Mouse (Mus musculus): ENCODE measurements around the gene Pick1.
"Not testable (repeated sequence)": the region's sequence is repeated elsewhere in the genome, so short reads cannot be mapped to it uniquely, and the experiment has no call there.

The Pick1 gene

GRCm38 (mm10) chr15:79225780-79226179 is 3.2 kb upstream of the Pick1 start:
- DNase-seq (ENCODE audit: low spot score) = not testable (repeated sequence)

DNA sequence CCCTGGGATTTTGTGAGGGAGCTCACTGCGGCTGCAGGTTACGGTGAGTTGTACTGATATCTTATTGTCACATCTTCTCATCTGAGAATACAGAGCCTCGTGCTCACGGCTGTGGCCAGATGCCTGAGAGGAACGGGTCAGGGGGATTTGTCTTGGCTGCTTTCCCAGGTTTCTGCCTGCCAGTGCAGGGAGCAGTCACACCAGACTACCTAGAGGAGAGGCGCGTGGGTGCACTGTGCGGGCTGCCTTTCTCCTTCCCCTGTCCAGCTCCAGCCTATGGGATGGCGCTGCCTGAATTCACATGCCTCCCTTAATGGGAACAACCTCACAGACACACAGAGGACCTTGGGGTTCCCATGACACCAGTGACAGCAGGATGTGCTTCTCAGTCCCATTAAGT is 6.3 kb downstream of the Pick1 start:
- no peak for DNase-seq (ENCODE audit: low spot score)

- no peak for DNase-seq (ENCODE audit: low spot score)
Measured at GRCm38 (mm10) chr15:79238036-79238435, 9.1 kb downstream of the Pick1 start.

DNA sequence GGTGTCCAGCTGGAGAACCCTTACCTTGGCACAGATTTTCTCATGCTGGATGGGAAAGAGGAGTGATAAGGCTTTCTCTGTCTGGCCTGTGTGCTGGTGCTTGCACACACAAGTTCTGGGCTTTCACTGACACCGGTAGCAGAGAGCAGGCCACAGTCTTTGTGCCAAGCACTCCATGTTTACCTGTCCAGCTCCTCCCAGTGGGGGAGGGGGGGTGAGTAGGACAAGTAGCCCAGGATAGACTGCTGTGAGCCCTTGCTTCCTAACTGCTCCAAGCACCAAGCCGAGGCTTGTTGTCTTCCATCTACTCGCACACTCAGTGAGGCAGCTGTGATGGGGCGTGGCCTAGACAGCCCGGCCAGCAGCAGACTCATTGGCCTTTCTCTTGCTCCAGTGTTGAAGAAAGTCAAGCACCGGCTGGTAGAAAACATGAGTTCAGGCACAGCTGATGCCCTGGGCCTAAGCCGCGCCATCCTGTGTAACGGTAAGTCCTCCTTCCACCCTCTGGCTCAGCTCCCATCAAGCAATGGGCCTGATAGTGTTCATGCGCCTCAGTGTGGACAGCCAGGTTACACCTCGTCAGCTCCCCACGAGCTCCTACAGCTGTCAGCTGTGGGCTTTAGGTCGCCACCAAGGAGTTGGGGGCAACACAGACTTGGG is 13.7 kb downstream of the Pick1 start:
- DNase-seq (ENCODE audit: low spot score) = no peak

DNA sequence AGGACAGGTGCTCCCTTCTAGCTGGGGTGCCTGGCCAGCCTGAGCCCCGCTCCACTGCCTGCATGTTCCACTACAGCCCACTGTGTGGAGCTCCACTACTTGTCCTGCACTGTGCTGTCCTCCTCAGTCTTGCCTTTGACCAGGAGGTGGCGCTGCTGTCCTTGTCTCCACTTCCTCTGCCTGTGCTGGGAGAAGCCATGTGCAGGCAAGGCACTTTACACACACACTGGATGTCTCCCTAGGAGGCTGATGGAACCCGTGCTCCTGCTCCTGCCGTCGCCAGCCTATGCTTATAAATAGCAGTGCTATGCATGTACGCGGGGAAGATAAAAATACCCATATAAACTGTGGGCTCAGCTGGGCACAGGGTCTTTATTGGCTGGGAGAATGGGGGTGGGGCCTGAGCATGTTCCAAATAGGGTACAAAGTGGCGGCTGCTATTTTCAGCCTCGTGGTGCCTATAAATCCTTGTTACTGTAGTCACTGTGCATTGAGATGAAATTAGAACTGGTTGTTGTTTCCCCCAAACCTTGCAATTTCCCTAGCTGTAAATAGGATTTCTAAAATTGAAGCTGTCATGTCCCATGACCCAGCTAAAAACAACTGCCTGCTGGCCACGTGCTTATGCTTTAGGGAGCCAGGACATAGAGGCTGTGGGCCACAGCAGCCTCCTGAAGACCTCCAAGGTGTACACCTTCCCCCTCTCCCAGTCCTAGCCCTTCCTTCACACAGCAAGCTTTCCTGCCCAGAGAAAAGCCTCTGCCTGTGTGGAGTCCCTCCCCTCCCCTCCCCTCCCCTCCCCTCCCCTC is 14.5 kb downstream of the Pick1 start:
- DNase-seq (ENCODE audit: low spot score) = peak; percentile 83

GRCm38 (mm10) chr15:79244071-79244893 is 15.3 kb downstream of the Pick1 start:
- no peak for DNase-seq (ENCODE audit: low spot score)

- DNase-seq (ENCODE audit: low spot score) = no peak
Measured at GRCm38 (mm10) chr15:79245321-79245720, 16.3 kb downstream of the Pick1 start.

- DNase-seq (ENCODE audit: low spot score) = no peak
Measured at GRCm38 (mm10) chr15:79250236-79250635, 21.3 kb downstream of the Pick1 start.

GRCm38 (mm10) chr15:79251168-79251567 is 22.2 kb downstream of the Pick1 start:
- DNase-seq (ENCODE audit: low spot score) = no peak

- no peak for DNase-seq (ENCODE audit: low spot score)
Measured at GRCm38 (mm10) chr15:79251781-79252491, 23.0 kb downstream of the Pick1 start.

- DNase-seq (ENCODE audit: low spot score) = no peak
Measured at GRCm38 (mm10) chr15:79252580-79252979, 23.6 kb downstream of the Pick1 start.

DNA sequence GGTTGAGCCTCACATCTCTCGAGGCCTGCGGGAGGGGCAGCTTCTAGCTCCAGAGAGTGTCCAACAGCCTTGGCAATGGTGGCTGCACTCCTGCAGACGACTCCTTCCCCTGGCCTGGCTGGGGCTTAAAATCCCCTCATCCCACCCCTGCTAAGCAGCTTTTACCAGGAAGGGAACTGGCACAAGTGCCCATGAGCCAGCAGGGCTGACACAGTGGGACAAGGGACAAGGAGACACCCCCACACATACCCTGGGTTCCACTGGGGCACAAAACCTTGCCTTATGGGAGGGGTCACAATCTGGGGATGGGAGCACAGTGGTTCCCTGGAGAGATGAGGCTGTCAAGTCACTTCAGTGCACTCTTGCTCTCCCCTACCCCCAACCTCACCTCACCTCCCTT is 25.7 kb downstream of the Pick1 start, which contains the start of gene Slc16a8:
Gene Slc16a8 (minus strand): TSS at position 101 of the 400 bp plus-strand sequence.
- DNase-seq (ENCODE audit: low spot score) = no peak

DNA sequence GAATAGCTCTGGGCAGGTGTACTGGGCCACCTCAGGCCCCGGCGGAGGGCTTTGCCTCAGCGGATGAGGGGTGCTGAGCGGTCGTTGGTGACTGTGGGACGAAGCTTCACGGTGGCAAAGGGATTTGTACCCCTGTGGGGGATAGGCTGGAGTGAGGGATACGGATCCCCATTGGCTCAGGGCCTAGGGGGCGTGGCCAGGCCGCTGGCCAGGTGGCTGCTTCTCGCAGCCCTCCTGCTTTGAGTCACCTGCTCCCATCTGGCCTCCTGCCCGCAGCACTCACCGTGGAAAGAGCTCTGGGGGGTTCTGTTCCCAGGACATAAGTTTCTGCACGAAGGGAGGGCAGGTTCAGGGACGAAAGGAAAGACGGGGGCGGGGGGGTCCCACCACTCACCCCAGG is 29.5 kb downstream of the Pick1 start:
- DNase-seq (ENCODE audit: low spot score) = no peak

GRCm38 (mm10) chr15:79261095-79261725 is 32.2 kb downstream of the Pick1 start:
- no peak for DNase-seq (ENCODE audit: low spot score)

GRCm38 (mm10) chr15:79261757-79262156 is 32.8 kb downstream of the Pick1 start:
- no peak for DNase-seq (ENCODE audit: low spot score)

DNA sequence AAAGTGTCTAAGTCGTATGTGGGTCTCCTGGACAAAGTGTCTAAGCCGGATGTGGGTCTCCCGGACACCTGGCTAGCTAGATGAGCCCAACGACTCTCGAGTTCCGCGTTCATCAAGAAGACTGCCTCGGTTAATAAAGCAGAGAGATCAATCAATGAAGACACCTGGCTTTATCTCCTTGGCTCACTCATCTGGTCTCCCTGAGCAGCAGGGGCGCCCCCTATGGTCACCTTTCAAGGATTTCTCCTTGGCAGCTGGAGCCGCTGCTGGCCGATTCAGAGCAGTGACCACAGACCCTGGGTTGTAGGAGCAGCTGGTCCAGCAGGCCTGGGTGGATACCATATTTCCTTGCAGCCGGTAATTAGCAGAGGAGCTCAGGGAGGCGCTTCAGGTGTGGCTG is 33.4 kb downstream of the Pick1 start:
- no peak for DNase-seq (ENCODE audit: low spot score)

DNA sequence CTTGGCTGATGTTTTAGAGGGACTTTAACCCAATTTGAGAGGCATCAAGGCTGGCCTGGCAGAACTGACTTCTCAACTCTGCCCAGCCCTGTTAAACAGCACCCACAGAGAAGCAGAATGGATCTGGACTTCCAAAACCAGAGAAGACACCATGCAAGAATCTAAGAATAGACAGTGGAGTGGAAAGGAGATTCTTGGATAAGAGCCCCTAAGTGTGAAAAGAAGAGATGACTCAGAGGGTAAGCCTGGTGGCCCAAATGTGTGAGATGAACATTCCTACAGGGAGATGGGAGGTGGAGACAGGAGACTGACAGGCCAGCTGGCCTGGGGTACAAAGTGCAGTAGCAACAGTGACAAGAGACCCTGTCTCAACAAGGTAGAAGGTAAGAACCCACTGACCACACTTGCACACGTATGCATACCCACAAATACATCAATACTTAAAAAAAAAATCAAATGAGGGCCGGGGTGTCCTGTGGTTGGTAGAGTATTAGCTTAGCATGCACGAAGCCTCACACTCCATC is 33.9 kb downstream of the Pick1 start:
- DNase-seq (ENCODE audit: low spot score) = no peak

- DNase-seq (ENCODE audit: low spot score) = no peak
Measured at GRCm38 (mm10) chr15:79263726-79264125, 34.8 kb downstream of the Pick1 start.

- no peak for DNase-seq (ENCODE audit: low spot score)
Measured at GRCm38 (mm10) chr15:79265384-79265783, 36.4 kb downstream of the Pick1 start.

- no peak for DNase-seq (ENCODE audit: low spot score)
Measured at GRCm38 (mm10) chr15:79268521-79268920, 39.5 kb downstream of the Pick1 start.

Data from c-Kit-positive CD71-positive TER-119-positive erythroid progenitor cells, embryonic 14.5 days (primary cell).